Mouse (Mus musculus): ENCODE results near the gene Slfn3.

DNA sequence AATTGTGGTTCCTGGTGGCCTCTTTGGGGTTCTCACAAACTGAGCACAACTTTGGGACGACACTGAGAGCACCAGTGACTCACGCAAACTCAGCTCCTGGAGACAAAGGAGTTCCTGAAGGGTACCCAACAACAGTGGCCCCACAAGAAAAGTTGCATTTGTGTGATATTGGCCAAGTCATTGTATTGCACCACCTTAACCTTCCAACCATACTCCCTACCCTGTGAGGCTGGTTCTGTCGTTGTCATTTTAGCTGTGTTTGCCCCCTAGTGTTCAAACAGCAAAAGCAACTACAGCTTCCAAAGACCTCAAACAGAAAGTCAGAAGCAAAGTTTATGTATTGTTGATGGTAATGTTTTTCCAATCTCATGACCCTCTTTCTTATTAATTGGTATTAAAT, 72.0 kb downstream of the Slfn3 start:
- TF ChIP-seq FLI1 (IDR thresholded peaks at IDR 0.05; ENCODE audit: low read length) (no peak), GATA1 (IDR thresholded peaks at IDR 0.05; ENCODE audit: borderline replicate concordance, low read length) (no peak)

All from megakaryocyte, embryonic 14.5 days (primary cell).